Mouse (Mus musculus) layer of hippocampus, adult 9-10 months (tissue): Measurements from ENCODE around the gene Fpr3.
"Not testable (repeated sequence)": the region's sequence is repeated elsewhere in the genome, so short reads cannot be mapped to it uniquely, and the experiment has no call there.

ENCODE experiments used
- DNase-seq: peaks from one replicate; pipeline ENCODE4 v3.0.0; 2022; ENCODE audit warnings: low spot score

Fpr3 gene

GRCm38 (mm10) chr17:17882672-17883071, 5.0 kb upstream of the Fpr3 start:
- no peak for DNase-seq

GRCm38 (mm10) chr17:17883840-17884239, 3.8 kb upstream of the Fpr3 start, which contains the start of gene Fpr1:
TSS of gene Fpr1 (minus strand) at chr17:17883940.
- no peak for DNase-seq

- DNase-seq = no peak
These were observed 2.2 kb downstream of the Fpr3 start for GRCm38 (mm10) chr17:17889732-17890425.

- peak; percentile 27 for DNase-seq
These were observed 8.4 kb downstream of the Fpr3 start for GRCm38 (mm10) chr17:17896039-17896438.

- DNase-seq = peak; percentile 7
These were observed 11.6 kb downstream of the Fpr3 start for GRCm38 (mm10) chr17:17899268-17899667.

GRCm38 (mm10) chr17:17900768-17901167, 13.1 kb downstream of the Fpr3 start:
- no peak for DNase-seq

GRCm38 (mm10) chr17:17909636-17910421, 22.2 kb downstream of the Fpr3 start:
- peak; percentile 56 for DNase-seq

- not testable (repeated sequence) for DNase-seq
These were observed 25.0 kb downstream of the Fpr3 start for GRCm38 (mm10) chr17:17912618-17913017.

- no peak for DNase-seq
These were observed 29.7 kb downstream of the Fpr3 start for GRCm38 (mm10) chr17:17917376-17917775.

GRCm38 (mm10) chr17:17917782-17918181, 30.1 kb downstream of the Fpr3 start:
- DNase-seq = no peak

- no peak for DNase-seq
These were observed 85.8 kb downstream of the Fpr3 start for GRCm38 (mm10) chr17:17973443-17973842.

- DNase-seq = not testable (repeated sequence)
These were observed 93.6 kb downstream of the Fpr3 start for GRCm38 (mm10) chr17:17981232-17981631.

- DNase-seq = no peak
These were observed 117.1 kb downstream of the Fpr3 start for GRCm38 (mm10) chr17:18004752-18005151.
